ENCODE assay signal across 10 mouse cellular contexts in the genomic region with DNA sequence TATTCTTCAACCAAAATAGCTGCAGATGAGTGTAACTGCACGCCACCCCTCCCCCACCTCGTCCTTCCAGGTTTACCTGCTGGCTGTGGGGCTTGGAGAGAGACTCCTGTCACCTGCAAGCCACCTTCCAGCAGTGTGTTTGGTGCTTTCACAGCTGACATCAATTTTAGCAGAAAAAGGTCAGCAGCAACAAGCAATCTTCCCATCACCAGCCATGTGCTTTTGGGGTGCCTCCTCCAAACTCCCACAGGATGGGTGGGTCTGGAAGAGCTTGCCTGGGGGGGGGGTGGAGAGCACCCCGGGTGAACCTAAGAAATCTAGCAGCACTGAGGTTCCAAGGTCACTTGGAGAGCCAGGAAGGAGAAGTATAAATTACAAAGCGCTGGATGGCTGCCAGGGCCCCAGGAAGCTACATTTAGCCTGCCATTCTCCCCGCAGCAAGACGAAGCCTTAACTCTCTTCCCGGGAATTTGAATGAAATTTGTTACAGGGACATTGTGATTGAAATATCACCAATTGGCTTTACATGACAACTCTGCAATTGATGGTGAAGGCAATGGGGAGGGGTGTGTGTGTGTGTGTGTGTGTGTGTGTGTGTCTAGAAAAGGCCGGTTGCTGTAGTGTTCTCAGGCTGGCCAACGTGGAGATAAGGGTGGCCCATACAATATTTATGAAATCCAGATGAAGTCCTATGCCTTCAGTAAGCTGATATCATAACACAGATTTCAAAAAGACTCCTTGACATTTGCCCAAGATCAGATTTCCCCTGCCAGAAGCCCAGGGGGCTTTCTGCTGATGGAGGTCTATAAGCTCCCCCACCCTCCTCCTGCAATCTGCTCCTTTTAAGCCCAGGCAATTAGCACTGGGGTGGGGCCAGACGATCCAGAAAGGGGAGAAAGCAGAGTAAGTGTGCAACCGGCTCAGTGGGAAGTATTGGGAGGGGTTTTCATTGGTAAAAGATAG. TPM values are rescaled to one million over a fixed set of nuclear protein-coding genes. Genes with fewer than 3 reads are reported as not detected.
DNase-seq lines count a peak whose midpoint lies in the region; ATAC-seq lines count a peak whose summit lies in the region.
"Had no signal": no experiment of that assay in that cellular context is flagged by ENCODE, and none has a peak within 500 bp of the region (broad histone marks: within the 10 kb centered on the region; RNA-seq: fewer than 3 reads in every experiment).

No protein-coding gene starts in this region.

- no peaks in the 10 kb centered on the region for H3K9me3 ChIP-seq in heart, embryonic 14.5 days (ENCODE audit: control insufficient read depth, low read length)
- H3K9me3 ChIP-seq in hindbrain, embryonic 10.5 days: no peaks in the 10 kb centered on the region

- WGBS in heart, embryonic 14.5 days: 9% methylated on average over 11 of the region's 11 CpGs
- 16% methylated on average over 11 of the region's 11 CpGs for WGBS in hindbrain, embryonic 10.5 days

- peak overlapping the region; percentile 47 for H3K4me2 ChIP-seq in heart, embryonic 14.5 days (ENCODE audit: low read length)

- H3K27me3 ChIP-seq in heart, embryonic 14.5 days (ENCODE audit: control insufficient read depth, insufficient read depth, low read length): no peaks in the 10 kb centered on the region
- H3K27me3 ChIP-seq in hindbrain, embryonic 10.5 days (ENCODE audit: insufficient read depth, poor library complexity, severe bottlenecking): peaks cover 5% of the 10 kb centered on the region

- peaks cover 13% of the 10 kb centered on the region in 2 experiments for H3K4me1 ChIP-seq in heart, embryonic 14.5 days (ENCODE audit: control insufficient read depth in 2 of 2, insufficient read depth in 2 of 2, low read length in 2 of 2)
- peaks cover 44% of the 10 kb centered on the region for H3K4me1 ChIP-seq in hindbrain, embryonic 10.5 days (replicated peaks)

- H3K4me3 ChIP-seq in heart, embryonic 14.5 days (ENCODE audit: control insufficient read depth in 1 of 2, insufficient read depth in 1 of 2, low read depth in 1 of 2, low read length in 2 of 2): no peak overlapping the region
- peak overlapping the region; percentile 16; the same call in 1 of the 2 replicates for H3K4me3 ChIP-seq in hindbrain, embryonic 10.5 days

- ATAC-seq in heart, embryonic 14.5 days (ENCODE audit: insufficient number of reproducible peaks, insufficient read depth, low FRiP score, low read depth): no peak

- no peak for DNase-seq in heart, adult 8-10 months (ENCODE audit: low spot score)
- DNase-seq in adrenal gland, postnatal 25 days: peak; percentile 71
- peak; percentile 44 for DNase-seq in hindbrain, embryonic 10.5 days (ENCODE audit: low spot score)
- DNase-seq in lung, postnatal 14 days: peak; percentile 22
- no peak for DNase-seq in urinary bladder, postnatal 10 days (ENCODE audit: low spot score)
- no peak for DNase-seq in left cerebral cortex, adult 8-10 months (ENCODE audit: low spot score in 2 of 2)
- no peak for DNase-seq in ovary, postnatal 14 days (ENCODE audit: low spot score)

- H3K9ac ChIP-seq in heart, embryonic 14.5 days (ENCODE audit: low read length): no peak overlapping the region

- no peaks in the 10 kb centered on the region for H3K36me3 ChIP-seq in heart, embryonic 14.5 days (ENCODE audit: control insufficient read depth, insufficient read depth, low read length)
- no peaks in the 10 kb centered on the region for H3K36me3 ChIP-seq in hindbrain, embryonic 10.5 days

- H3K27ac ChIP-seq in heart, embryonic 14.5 days (replicated peaks in 1 of 2; ENCODE audit: control insufficient read depth in 1 of 2, insufficient read depth in 1 of 2, low read depth in 2 of 2, low read length in 2 of 2): no peak overlapping the region
- peak overlapping the region; percentile 84 for H3K27ac ChIP-seq in hindbrain, embryonic 10.5 days

RNA-seq across cellular contexts. Expression of a gene that starts 13.8 kb away (rescaled TPM):
- polyA plus RNA-seq in heart, embryonic 14.5 days (2014; fragmentation: Nextera tagmentation; extraction: Ambion mirVana): 0.49 and 0.67 TPM in 2 replicates
- total RNA-seq in heart, adult 8-10 months (2022): not detected
- total RNA-seq in adrenal gland, postnatal 25 days (2021): 4.6 and 6.7 TPM in 2 replicates
- 12.2 and 17.5 TPM in 2 replicates for polyA plus RNA-seq in hindbrain, embryonic 10.5 days (2016; fragmentation: Nextera tagmentation; extraction: Ambion mirVana)
- total RNA-seq in left cerebral cortex, adult 8-10 months (2022): 10 to 100 TPM; 14.6 to 19.4 (median 17.7) TPM
- total RNA-seq: hematopoietic stem cell, adult 5-6 weeks; MEL had no signal

Comparison
In these comparisons a context has a peak if more than half of its experiments do, and no peak if none do; other contexts are left out.
1. DNase-seq: peak in adrenal gland, postnatal 25 days (single experiment), hindbrain, embryonic 10.5 days (single experiment) and lung, postnatal 14 days (single experiment); none in heart, adult 8-10 months (single experiment), urinary bladder, postnatal 10 days (single experiment), left cerebral cortex, adult 8-10 months (0 of 2) and ovary, postnatal 14 days (single experiment).